Mouse (Mus musculus): ENCODE measurements around the gene Mbl1.

GRCm38 (mm10) chr14:41140686-41141085, 10.6 kb upstream of the Mbl1 start:
- no peak for TF ChIP-seq EP300 (IDR thresholded peaks at IDR 0.05; ENCODE audit: low read depth)
- no peak for TF ChIP-seq CTCF (IDR thresholded peaks at IDR 0.05; ENCODE audit: low read depth)
